Mouse (Mus musculus) midbrain, embryonic 13.5 days (tissue): ENCODE data around the gene Plscr3. TPM values are rescaled to one million over a fixed set of nuclear protein-coding genes. Genes with fewer than 3 reads are reported as not detected.

ENCODE experiments used
- ATAC-seq: fragments of 200-750 bp; cut with Nextera tagmentation; 2 replicates; pipeline ENCODE4 v1.8.0; 2017; ENCODE audit warnings: mild to moderate bottlenecking, moderate TSS enrichment, moderate library complexity
- H3K27ac ChIP-seq: fragments of 300-500 bp; sonication (generic); 2 replicates; pipeline ENCODE4 v1.5.1; 2015; ENCODE audit warnings: inconsistent platforms, mild to moderate bottlenecking, moderate library complexity
- H3K27me3 ChIP-seq: fragments of 300-500 bp; sonication (generic); 2 replicates; pipeline ENCODE4 v1.6.1; 2015; ENCODE audit warnings: mild to moderate bottlenecking, inconsistent platforms
- H3K36me3 ChIP-seq: fragments of 300-500 bp; sonication (generic); 2 replicates; pipeline ENCODE4 v1.6.1; 2015; ENCODE audit warnings: mild to moderate bottlenecking, inconsistent platforms
- H3K4me1 ChIP-seq: fragments of 300-500 bp; sonication (generic); replicated peaks from 2 replicates; pipeline ENCODE4 v1.6.1; 2015; ENCODE audit warnings: inconsistent platforms
- H3K4me2 ChIP-seq: fragments of 300-500 bp; sonication (generic); replicated peaks from 2 replicates; pipeline ENCODE4 v1.6.1; 2015; ENCODE audit warnings: moderate library complexity, mild to moderate bottlenecking, inconsistent platforms
- H3K4me3 ChIP-seq: fragments of 300-500 bp; sonication (generic); replicated peaks from 2 replicates; pipeline ENCODE4 v1.5.1; 2015; ENCODE audit warnings: mild to moderate bottlenecking, inconsistent platforms
- H3K9ac ChIP-seq: fragments of 300-500 bp; sonication (generic); replicated peaks from 2 replicates; pipeline ENCODE4 v1.6.1; 2015; ENCODE audit warnings: mild to moderate bottlenecking, inconsistent platforms
- H3K9me3 ChIP-seq: fragments of 300-500 bp; sonication (generic); 2 replicates; pipeline ENCODE4 v1.6.1; 2016; ENCODE audit warnings: mild to moderate bottlenecking, inconsistent platforms
- WGBS: fragments of 180-500 bp; shearing (Covaris S2); methylation state at CpG from one replicate; pipeline ENCODE4 v1.1.7; 2015; 5-methylcytosine and 5-hydroxymethylcytosine counted together
- polyA plus RNA-seq: library from polyadenylated mRNA; unstranded; fragments of >200 nt; fragmentation: Nextera tagmentation; extraction: Ambion mirVana; gene quantifications from 2 replicates; pipeline ENCODE4 v1.2.1, GENCODE M21; 2015

Plscr3 gene
- polyA plus RNA-seq, result 55.0 and 56.3 TPM in 2 replicates

- Histone ChIP-seq H3K9ac (peak within 1 kb of the TSS; percentile 89), H3K27me3 (no peaks in the 10 kb centered on the region), H3K4me1 (peaks cover 40% of the 10 kb centered on the region), H3K4me3 (peak within 1 kb of the TSS; percentile 78), H3K36me3 (peaks cover 36% of the 10 kb centered on the region), H3K27ac (peak within 1 kb of the TSS; percentile 95), H3K4me2 (peak within 1 kb of the TSS; percentile 70), H3K9me3 (no peaks in the 10 kb centered on the region)
- ATAC-seq, result peak; percentile 90
- WGBS, result under 1% methylated on average over 38 of the region's 38 CpGs
These were observed at the start of gene Plscr3 for GRCm38 (mm10) chr11:69846198-69846680. Gene Plscr3, plus strand, starts transcription at chr11:69846376.

- no peak overlapping the region for H3K4me3 ChIP-seq
- H3K9ac ChIP-seq, result no peak overlapping the region
- H3K4me1 ChIP-seq, result peaks cover 48% of the 10 kb centered on the region
- no peaks in the 10 kb centered on the region for H3K36me3 ChIP-seq
- H3K27me3 ChIP-seq, result peaks cover 56% of the 10 kb centered on the region
- WGBS, result 83% methylated on average over 7 of the region's 7 CpGs
- H3K27ac ChIP-seq, result no peak overlapping the region
- ATAC-seq, result no peak
- H3K9me3 ChIP-seq, result no peaks in the 10 kb centered on the region
- H3K4me2 ChIP-seq, result no peak overlapping the region
These were observed 48.3 kb upstream of the Plscr3 start for GRCm38 (mm10) chr11:69797924-69798323.

- WGBS, result 8% methylated on average over 12 of the region's 12 CpGs
- Histone ChIP-seq H3K9me3 (no peaks in the 10 kb centered on the region), H3K4me2 (peak overlapping the region; percentile 97)
These were observed 46.6 kb upstream of the Plscr3 start for GRCm38 (mm10) chr11:69799394-69800137.

GRCm38 (mm10) chr11:69800138-69800391 lies 46.1 kb upstream of the Plscr3 start:
- peaks cover 50% of the 10 kb centered on the region for H3K27me3 ChIP-seq
- ATAC-seq, result peak; percentile 49
- H3K4me2 ChIP-seq, result peak overlapping the region; percentile 97
- H3K36me3 ChIP-seq, result no peaks in the 10 kb centered on the region
- H3K4me3 ChIP-seq, result peak overlapping the region; percentile 59
- peak overlapping the region; percentile 81 for H3K9ac ChIP-seq
- no peaks in the 10 kb centered on the region for H3K9me3 ChIP-seq
- H3K4me1 ChIP-seq, result peaks cover 69% of the 10 kb centered on the region
- peak overlapping the region; percentile 96 for H3K27ac ChIP-seq
- 0% methylated on average over 11 of the region's 11 CpGs for WGBS

More at GRCm38 (mm10) chr11:69799394-69800137, 46.6 kb upstream of the Plscr3 start:
- Histone ChIP-seq H3K27me3 (peaks cover 49% of the 10 kb centered on the region), H3K4me3 (peak overlapping the region; percentile 59), H3K9ac (peak overlapping the region; percentile 81), H3K4me1 (peaks cover 64% of the 10 kb centered on the region), H3K36me3 (no peaks in the 10 kb centered on the region), H3K27ac (peak overlapping the region; percentile 96)
- ATAC-seq, result no peak

GRCm38 (mm10) chr11:69800392-69801197 lies 45.6 kb upstream of the Plscr3 start:
- peak overlapping the region; percentile 97 for H3K4me2 ChIP-seq
- 0% methylated on average over 36 of the region's 36 CpGs for WGBS
- H3K9ac ChIP-seq, result peak overlapping the region; percentile 81
- peak; percentile 79 for ATAC-seq
- peak overlapping the region; percentile 96 for H3K27ac ChIP-seq
- peaks cover 71% of the 10 kb centered on the region for H3K4me1 ChIP-seq
- H3K27me3 ChIP-seq, result peaks cover 55% of the 10 kb centered on the region
- no peaks in the 10 kb centered on the region for H3K9me3 ChIP-seq
- H3K36me3 ChIP-seq, result no peaks in the 10 kb centered on the region
- peak overlapping the region; percentile 59 for H3K4me3 ChIP-seq

- peaks cover 58% of the 10 kb centered on the region for H3K27me3 ChIP-seq
- no peak for ATAC-seq
These were observed 44.7 kb upstream of the Plscr3 start, which contains the start of gene Fgf11 for GRCm38 (mm10) chr11:69801379-69801977. Gene Fgf11, minus strand, starts transcription at chr11:69801857.

GRCm38 (mm10) chr11:69802648-69803105 lies 43.5 kb upstream of the Plscr3 start:
- peaks cover 52% of the 10 kb centered on the region for H3K27me3 ChIP-seq
- H3K9ac ChIP-seq, result peak overlapping the region; percentile 81
- H3K4me2 ChIP-seq, result peak overlapping the region; percentile 97
- peak overlapping the region; percentile 59 for H3K4me3 ChIP-seq
- WGBS, result 1% methylated on average over 33 of the region's 33 CpGs
- no peaks in the 10 kb centered on the region for H3K9me3 ChIP-seq
- ATAC-seq, result peak; percentile 7; the same call in 1 of the 2 replicates
- no peaks in the 10 kb centered on the region for H3K36me3 ChIP-seq
- H3K27ac ChIP-seq, result peak overlapping the region; percentile 64
- H3K4me1 ChIP-seq, result peaks cover 68% of the 10 kb centered on the region

More at GRCm38 (mm10) chr11:69801379-69801977, 44.7 kb upstream of the Plscr3 start, which contains the start of gene Fgf11:
- Histone ChIP-seq H3K4me1 (peaks cover 68% of the 10 kb centered on the region), H3K36me3 (no peaks in the 10 kb centered on the region), H3K4me3 (peak within 1 kb of the TSS; percentile 59), H3K4me2 (peak within 1 kb of the TSS; percentile 97), H3K9ac (peak within 1 kb of the TSS; percentile 81), H3K9me3 (no peaks in the 10 kb centered on the region), H3K27ac (peak within 1 kb of the TSS; percentile 96)
- under 1% methylated on average over 33 of the region's 33 CpGs for WGBS

GRCm38 (mm10) chr11:69803328-69803727 lies 42.8 kb upstream of the Plscr3 start:
- no peak for ATAC-seq
- H3K4me1 ChIP-seq, result peaks cover 68% of the 10 kb centered on the region

GRCm38 (mm10) chr11:69803786-69804651 lies 42.2 kb upstream of the Plscr3 start:
- peaks cover 61% of the 10 kb centered on the region for H3K4me1 ChIP-seq
- H3K27ac ChIP-seq, result peak overlapping the region; percentile 64
- H3K4me2 ChIP-seq, result peak overlapping the region; percentile 97
- WGBS, result 1% methylated on average over 60 of the region's 60 CpGs
- H3K36me3 ChIP-seq, result no peaks in the 10 kb centered on the region
- H3K9me3 ChIP-seq, result no peaks in the 10 kb centered on the region
- H3K9ac ChIP-seq, result peak overlapping the region; percentile 81
- H3K4me3 ChIP-seq, result peak overlapping the region; percentile 59
- ATAC-seq, result peak; percentile 40
- peaks cover 44% of the 10 kb centered on the region for H3K27me3 ChIP-seq

More at GRCm38 (mm10) chr11:69803328-69803727, 42.8 kb upstream of the Plscr3 start:
- H3K4me2 ChIP-seq, result peak overlapping the region; percentile 97
- H3K36me3 ChIP-seq, result no peaks in the 10 kb centered on the region
- peak overlapping the region; percentile 81 for H3K9ac ChIP-seq
- H3K9me3 ChIP-seq, result no peaks in the 10 kb centered on the region
- peak overlapping the region; percentile 64 for H3K27ac ChIP-seq
- peak overlapping the region; percentile 59 for H3K4me3 ChIP-seq
- peaks cover 45% of the 10 kb centered on the region for H3K27me3 ChIP-seq
- 1% methylated on average over 12 of the region's 12 CpGs for WGBS

- no peak for ATAC-seq
- 6% methylated on average over 12 of the region's 12 CpGs for WGBS
- no peak overlapping the region for H3K27ac ChIP-seq
- peak overlapping the region; percentile 97 for H3K4me2 ChIP-seq
- no peaks in the 10 kb centered on the region for H3K36me3 ChIP-seq
- peaks cover 56% of the 10 kb centered on the region for H3K4me1 ChIP-seq
- H3K4me3 ChIP-seq, result peak overlapping the region; percentile 59; the same call in 1 of the 2 replicates
- H3K9me3 ChIP-seq, result no peaks in the 10 kb centered on the region
- H3K27me3 ChIP-seq, result peaks cover 44% of the 10 kb centered on the region
- H3K9ac ChIP-seq, result peak overlapping the region; percentile 19; the same call in 1 of the 2 replicates
These were observed 41.6 kb upstream of the Plscr3 start for GRCm38 (mm10) chr11:69804652-69804940.
